Mouse (Mus musculus) neutrophil, adult 5-6 weeks (primary cell): ENCODE results near the gene Atp11c. TPM values are rescaled to one million over a fixed set of nuclear protein-coding genes. Genes with fewer than 3 reads are reported as not detected.

Source experiments
- total RNA-seq: library from RNA; stranded (forward); fragments of 200-1000 nt; gene quantifications from 2 replicates; pipeline ENCODE4 v1.2.3, GENCODE M21; 2017

Atp11c gene
- total RNA-seq, 1 experiment from 2014 or later, result 40.4 TPM

Other genes starting within 250 kb of the Atp11c start
- gene Gm7073, start 53.4 kb downstream of the Atp11c start, total RNA-seq, result not detected in 2 replicates